Mouse (Mus musculus) heart, postnatal 14 days (tissue): ENCODE results near the gene Mad2l1bp. TPM values are rescaled to one million over a fixed set of nuclear protein-coding genes. Genes with fewer than 3 reads are reported as not detected.
A peak's percentile ranks its signal among the peaks of the same experiment; 100 is the strongest.

Experiments
- DNase-seq, 2 experiments: peaks; one replicate each; pipeline ENCODE4 v3.0.0; 2021 to 2022
- intact Hi-C: fragments of 180-260 bp; cut with DNase I; formaldehyde crosslinking; loops from one replicate; pipeline ENCODE4 v1.15.1; 2025
- total RNA-seq, 2 experiments: library from RNA; stranded (reverse); gene quantifications; 2 replicates each; pipeline ENCODE4 v1.2.3; 2021

The Mad2l1bp gene
- total RNA-seq, 2 experiments from 2014 or later: 22.2 to 27.6 TPM

DNA sequence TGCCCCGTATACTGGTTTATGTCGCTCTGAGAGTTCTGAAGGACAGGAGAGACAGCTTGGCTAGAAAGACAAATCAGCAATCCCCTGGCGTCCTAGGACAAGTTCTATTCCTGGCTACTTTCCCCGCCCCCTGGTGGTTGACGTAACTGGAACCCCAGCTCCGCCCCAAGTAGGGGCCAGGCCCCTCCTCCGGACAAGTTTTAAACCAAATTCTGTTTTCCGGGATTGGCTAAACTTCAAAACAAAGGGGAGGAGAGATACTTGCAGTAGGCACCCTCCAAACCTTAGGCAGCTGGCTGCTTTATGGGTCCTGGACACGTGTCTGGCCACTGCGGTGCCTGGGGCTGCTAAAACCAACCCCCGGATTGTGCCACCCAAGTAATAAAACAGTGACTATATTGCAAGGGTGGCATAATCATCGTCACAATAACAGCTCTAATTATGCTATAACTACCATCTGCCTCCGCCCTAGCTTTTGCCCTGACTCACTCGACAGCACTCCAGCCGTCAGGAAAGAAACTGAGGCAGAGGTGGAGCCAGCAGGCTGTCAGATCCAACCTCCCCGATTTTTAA, 6.8 kb upstream of the Mad2l1bp start:
- peak; percentile 91 to 94 for DNase-seq
- intact Hi-C loops: loop anchor here (5.0 kb wide), 1 partner anchor 588 kb away; the partner anchor contains the start of gene Hsp90ab1

DNA sequence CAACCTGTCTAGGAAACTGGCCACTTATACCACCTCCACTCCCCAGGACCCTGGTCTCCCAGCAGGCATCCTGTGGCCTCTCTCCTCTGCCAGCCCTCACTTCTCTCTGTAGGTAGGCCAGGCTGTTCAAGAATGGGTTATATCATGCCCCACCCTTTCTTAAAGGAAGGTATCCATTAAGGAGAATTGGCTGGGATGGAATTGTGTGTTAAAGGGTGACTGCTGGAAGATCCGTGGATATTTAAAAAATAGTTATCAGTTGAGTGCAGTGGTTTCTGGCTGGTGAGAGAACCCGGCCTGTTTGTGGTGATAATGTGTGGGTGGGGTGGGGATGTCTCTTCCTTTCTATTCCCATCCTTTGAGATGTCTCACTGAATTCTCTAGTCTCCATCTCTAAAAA, 5.9 kb upstream of the Mad2l1bp start:
- intact Hi-C loops: no loop called here
- DNase-seq: no peak

DNA sequence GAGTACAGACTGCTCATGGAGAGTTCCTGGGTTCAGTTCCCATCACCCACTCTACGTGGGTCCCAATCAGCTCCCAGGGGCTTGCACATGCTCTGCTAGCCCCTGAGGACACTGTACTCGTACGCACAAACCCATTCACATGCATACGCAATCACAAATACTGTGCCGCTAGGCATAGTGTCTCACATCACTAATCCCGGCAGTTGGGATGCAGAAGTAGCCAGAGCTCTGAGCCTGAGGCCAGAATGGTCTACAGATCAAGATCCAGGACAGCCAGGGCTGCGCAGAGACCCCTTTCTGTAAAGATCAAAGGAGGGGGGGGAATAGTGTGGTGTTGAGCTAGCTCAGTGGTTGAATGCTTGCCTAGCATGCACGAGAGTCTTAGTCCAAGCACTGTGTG, 3.8 kb upstream of the Mad2l1bp start:
- no peak for DNase-seq
- intact Hi-C loops: no loop called here

DNA sequence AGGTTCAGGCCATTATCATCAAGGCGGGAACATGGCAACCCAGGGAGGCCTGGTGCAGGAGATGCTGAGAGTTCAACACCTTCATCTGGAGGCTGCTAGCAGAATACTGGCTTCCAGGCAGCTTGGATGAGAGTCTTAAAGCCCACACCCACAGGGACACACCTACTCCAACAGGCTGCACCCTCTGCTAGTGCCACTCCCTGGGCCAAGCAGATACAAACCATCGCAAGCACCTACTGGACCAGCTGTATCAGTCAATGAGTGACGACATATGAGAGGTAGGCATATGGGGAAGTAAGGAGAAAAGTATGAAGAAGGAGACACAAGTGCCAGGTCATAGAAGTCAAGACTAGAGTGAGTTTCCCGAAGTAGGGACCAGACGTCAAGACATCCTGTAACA, 3.3 kb upstream of the Mad2l1bp start:
- intact Hi-C loops: no loop called here
- DNase-seq: no peak

GRCm38 (mm10) chr17:46154336-46154735, 983 bp upstream of the Mad2l1bp start:
- no peak for DNase-seq
- intact Hi-C loops: no loop called here

GRCm38 (mm10) chr17:46143578-46144423, 9.6 kb downstream of the Mad2l1bp start, which contains the start of gene Rsph9:
Gene Rsph9, minus strand, starts transcription at chr17:46144216.
- intact Hi-C loops: no loop called here

DNA sequence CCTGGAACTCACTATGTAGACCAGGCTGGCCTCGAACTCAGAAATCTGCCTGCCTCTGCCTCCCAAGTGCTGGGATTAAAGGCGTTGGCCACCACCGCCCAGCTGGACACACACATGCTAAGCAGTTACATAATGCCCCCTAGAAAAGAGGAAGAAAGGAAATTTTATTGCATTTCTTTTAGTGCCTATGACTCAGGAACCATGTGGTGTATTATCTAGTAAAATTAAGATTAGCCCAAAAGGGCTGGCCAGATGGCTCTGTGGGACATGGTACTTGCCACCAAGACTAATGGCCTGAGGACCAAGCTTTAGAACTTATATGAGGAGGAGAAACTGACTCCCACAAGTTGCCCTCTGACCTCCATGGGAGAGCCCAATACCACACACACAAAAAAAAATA, 13.5 kb downstream of the Mad2l1bp start:
- no peak for DNase-seq
- intact Hi-C loops: loop anchor here (10.0 kb wide), 1 partner anchor 185 kb away; no protein-coding TSS in a partner anchor

More at GRCm38 (mm10) chr17:46143578-46144423, 9.6 kb downstream of the Mad2l1bp start, which contains the start of gene Rsph9:
- DNase-seq: peak; percentile 80 to 85

DNA sequence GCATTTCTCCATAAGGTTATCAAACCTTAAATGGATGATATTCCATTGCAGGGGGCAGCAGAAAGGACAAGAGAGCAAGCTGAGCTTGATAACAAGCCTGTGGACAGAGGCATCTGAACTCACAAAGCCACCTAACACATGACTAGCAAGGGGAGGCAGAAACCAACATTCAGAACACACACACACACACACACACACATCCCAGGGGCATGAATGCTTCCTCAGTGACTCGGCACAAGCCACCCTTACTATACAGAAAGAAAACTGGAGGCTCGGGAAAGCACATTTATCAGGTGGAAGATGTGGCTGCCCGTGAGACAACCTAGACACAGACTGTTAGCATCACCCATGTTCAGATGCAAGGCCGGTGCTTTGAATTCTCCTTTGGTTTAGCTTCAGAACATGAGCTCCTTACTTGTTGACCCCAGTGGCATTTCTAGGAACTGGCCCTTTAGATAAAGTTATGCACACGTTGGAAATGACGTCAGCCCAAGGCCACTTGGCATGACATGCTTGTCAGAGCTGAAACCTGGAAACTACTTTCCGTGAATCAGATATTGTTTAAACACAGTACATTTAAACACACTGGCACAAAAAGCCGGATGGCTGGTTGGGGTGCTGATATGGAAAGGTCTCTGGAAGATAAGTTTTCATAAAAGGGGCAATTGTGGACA, 14.7 kb downstream of the Mad2l1bp start:
- DNase-seq: no peak
- intact Hi-C loops: loop anchor here (10.0 kb wide), 1 partner anchor 184 kb away; no protein-coding TSS in a partner anchor

- intact Hi-C loops: loop anchor here (1.0 to 10.0 kb wide), 5 partner anchors 92 to 402 kb away; no protein-coding TSS in a partner anchor
- DNase-seq: no peak
These were observed 20.5 kb downstream of the Mad2l1bp start for GRCm38 (mm10) chr17:46132862-46133261.

DNA sequence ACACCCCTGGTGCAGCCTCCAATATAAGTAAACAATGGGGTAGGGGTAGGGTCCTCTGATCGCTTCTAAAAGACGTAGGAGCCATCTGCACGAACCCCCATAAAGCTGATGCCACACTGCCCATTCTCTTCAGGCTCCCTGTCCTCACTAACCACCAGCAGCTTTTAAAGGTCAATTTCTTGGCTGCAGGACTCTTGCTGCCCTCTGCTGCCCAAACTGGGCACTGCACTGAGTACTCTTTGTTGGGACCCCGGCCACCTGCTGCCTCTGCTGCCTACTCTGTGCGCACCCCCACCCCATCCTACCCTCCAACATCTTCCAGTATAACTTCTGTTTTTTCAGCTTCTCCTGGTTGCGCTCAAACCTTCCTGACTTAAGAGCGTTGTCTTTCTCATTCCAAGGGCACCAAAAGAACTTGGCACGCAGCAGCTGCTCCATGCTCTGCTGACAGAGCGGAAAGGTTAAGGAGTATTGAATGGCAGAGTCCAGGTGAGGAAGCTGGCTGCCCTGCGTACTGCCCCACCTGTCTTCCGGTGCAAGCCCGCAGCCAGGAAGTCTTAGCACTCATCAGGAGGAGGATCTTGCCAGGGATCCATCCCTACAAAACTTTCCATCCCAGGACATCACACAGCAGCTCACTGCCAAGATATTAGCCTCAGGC, 21.2 kb downstream of the Mad2l1bp start:
- intact Hi-C loops: loop anchor here (1.0 to 10.0 kb wide), 4 partner anchors 91 to 401 kb away; no protein-coding TSS in a partner anchor
- peak; percentile 81 to 90 for DNase-seq

GRCm38 (mm10) chr17:46129741-46130498, 23.4 kb downstream of the Mad2l1bp start:
- intact Hi-C loops: loop anchor here (5.0 to 10.0 kb wide), 2 partner anchors 175 to 283 kb away; no protein-coding TSS in a partner anchor
- DNase-seq: peak; percentile 67 to 73

- no peak for DNase-seq
- intact Hi-C loops: no loop called here
These were observed 25.4 kb downstream of the Mad2l1bp start for GRCm38 (mm10) chr17:46127814-46128493.

- no peak for DNase-seq
- intact Hi-C loops: no loop called here
These were observed 26.7 kb downstream of the Mad2l1bp start for GRCm38 (mm10) chr17:46126608-46127007.

DNA sequence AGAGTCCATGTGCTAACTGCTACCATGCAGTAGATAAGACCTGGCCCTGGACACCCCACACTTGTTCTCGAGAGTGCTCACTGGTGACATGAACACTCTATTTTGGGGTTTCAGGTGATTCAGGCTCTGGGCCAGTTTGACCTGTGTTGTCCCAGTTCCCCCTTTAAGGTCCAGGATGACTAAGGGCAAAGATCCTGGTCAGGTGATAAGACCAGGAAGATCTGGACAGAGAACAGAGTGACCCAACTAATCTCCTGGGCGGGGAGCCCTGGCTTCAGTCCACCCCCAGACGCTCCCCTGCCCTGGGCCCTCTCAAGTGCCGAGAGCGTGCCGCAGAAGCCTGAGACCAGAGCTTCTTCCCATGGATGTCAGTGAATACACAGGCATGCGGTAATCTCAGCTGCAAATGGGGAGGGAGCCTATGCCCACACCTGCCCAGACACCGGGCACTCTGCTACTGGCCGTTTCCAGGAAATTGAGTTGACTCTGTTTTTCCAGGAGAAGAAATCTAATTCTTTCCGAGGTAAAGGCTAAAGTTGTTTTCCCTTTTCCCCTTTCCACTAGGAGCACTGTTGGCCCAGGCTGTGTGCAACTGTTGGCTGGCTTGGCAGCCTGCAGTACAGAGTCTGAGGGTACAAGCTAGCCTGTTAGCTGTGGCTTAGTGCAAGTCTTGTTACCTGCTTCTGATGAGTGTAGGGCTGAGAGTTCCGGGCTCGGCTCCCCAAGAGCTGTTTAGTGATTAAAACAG, 29.2 kb downstream of the Mad2l1bp start:
- DNase-seq: peak; percentile 54 to 64
- intact Hi-C loops: no loop called here

DNA sequence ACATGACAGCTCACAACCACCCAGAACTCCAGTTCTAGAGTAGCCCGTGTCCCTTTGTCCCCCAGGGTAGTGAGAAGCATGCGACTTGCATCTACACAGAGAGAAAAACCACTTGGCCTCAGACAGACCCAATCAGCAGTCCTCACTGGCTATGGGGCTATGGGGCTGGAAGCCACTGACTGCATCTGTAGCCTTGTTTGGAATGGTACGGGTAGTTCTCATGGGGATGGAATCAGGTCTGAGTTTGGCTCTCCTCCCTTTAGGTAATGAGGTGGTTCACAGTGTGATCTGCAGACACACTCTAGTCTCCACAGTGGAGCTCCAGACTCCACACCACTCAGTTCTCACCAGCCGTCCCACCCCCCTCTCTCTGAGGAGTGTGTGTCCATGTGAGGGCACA, 30.1 kb downstream of the Mad2l1bp start:
- no peak for DNase-seq
- intact Hi-C loops: no loop called here

DNA sequence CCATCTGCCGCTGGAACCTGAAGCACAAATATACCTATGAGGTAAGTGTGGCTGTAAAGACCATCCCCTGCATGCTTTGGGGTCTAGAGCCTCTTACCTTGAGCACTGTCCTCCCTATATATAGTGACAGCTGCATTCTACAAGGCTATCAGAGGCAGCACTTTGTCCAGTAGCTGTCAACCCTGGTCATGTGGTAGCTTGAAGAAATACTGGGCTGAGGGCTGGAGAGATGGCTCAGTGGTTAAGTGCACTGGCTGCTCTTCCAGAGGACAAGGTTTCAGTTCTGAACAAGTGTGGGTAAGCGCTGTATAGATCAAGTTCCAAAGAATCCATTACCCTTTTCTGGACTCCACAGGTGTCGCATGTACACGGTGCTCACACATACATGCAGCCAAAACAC, 30.6 kb downstream of the Mad2l1bp start:
- intact Hi-C loops: no loop called here
- DNase-seq: no peak

GRCm38 (mm10) chr17:46119641-46120040, 33.7 kb downstream of the Mad2l1bp start:
- intact Hi-C loops: no loop called here
- DNase-seq: no peak

DNA sequence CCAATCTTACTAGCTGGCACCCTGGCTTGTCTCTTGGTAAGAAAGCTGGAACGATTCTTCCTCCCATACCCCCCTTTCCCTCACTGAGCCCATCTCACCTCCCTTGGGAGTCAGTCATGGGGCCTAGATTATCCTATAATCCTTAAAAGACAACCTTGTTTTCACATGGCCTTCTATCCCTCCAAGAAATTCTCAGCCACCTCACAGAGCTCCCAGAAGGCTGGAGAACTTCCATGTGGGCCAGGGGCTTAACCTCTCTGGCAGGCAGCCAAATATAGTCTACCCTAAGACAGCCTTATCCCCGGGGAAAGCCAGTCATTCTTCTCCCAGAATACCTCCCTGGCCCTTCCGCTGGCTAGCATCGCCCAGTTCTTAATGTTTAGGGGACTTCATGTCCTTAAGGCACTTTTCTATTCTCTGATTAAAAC, 34.9 kb downstream of the Mad2l1bp start:
- intact Hi-C loops: no loop called here
- no peak for DNase-seq
